Mouse (Mus musculus) hindbrain, embryonic 11.5 days (tissue): ENCODE measurements at regions not wholly inside any gene's neighbourhood (a gene's known extent, or its start where the extent isn't known, plus 50 kb on each side); places are given as distances from the start of the nearest gene placed in this dataset.

Source experiments
- ATAC-seq: fragments of 200-750 bp; cut with Nextera tagmentation; 2 replicates; pipeline ENCODE4 v1.8.0; 2017; ENCODE audit warnings: mild to moderate bottlenecking, moderate TSS enrichment, moderate library complexity; ENCODE audit not compliant: low FRiP score
- DNase-seq: peaks from one replicate; pipeline ENCODE4 v3.0.0-alpha.2; 2015; ENCODE audit warnings: low spot score
- H3K27ac ChIP-seq: fragments of 300-500 bp; sonication (generic); 2 replicates; pipeline ENCODE4 v1.5.1; 2014; ENCODE audit warnings: mild to moderate bottlenecking, low read depth, low read length
- H3K27me3 ChIP-seq: fragments of 300-500 bp; sonication (generic); 2 replicates; pipeline ENCODE4 v1.6.1; 2014; ENCODE audit warnings: mild to moderate bottlenecking, low read length, moderate library complexity, mixed read lengths; ENCODE audit not compliant: control insufficient read depth, insufficient read depth
- H3K36me3 ChIP-seq: fragments of 300-500 bp; sonication (generic); 2 replicates; pipeline ENCODE4 v1.6.1; 2014; ENCODE audit warnings: mild to moderate bottlenecking, low read length, moderate library complexity, mixed read lengths; ENCODE audit not compliant: control insufficient read depth, insufficient read depth
- H3K4me1 ChIP-seq: fragments of 300-500 bp; sonication (generic); replicated peaks from 2 replicates; pipeline ENCODE4 v1.6.1; 2014; ENCODE audit warnings: low read length, mixed read lengths; ENCODE audit not compliant: control insufficient read depth, insufficient read depth
- H3K4me2 ChIP-seq: fragments of 300-500 bp; sonication (generic); replicated peaks from 2 replicates; pipeline ENCODE4 v1.6.1; 2014; ENCODE audit warnings: mild to moderate bottlenecking, low read depth, low read length
- H3K4me3 ChIP-seq: fragments of 300-500 bp; sonication (generic); 2 replicates; pipeline ENCODE4 v1.5.1; 2014; ENCODE audit warnings: low read depth, low read length
- H3K9ac ChIP-seq: fragments of 300-500 bp; sonication (generic); 2 replicates; pipeline ENCODE4 v1.6.1; 2014; ENCODE audit warnings: low read depth, low read length
- H3K9me3 ChIP-seq: fragments of 300-500 bp; sonication (generic); 2 replicates; pipeline ENCODE4 v1.6.1; 2016; ENCODE audit warnings: low read length; ENCODE audit not compliant: control insufficient read depth
- WGBS: fragments of 180-500 bp; shearing (Covaris S2); extraction: QIAGEN DNeasy Blood & Tissue Kit; methylation state at CpG from one replicate; pipeline ENCODE4 v1.1.7; 2014; 5-methylcytosine and 5-hydroxymethylcytosine counted together

DNA sequence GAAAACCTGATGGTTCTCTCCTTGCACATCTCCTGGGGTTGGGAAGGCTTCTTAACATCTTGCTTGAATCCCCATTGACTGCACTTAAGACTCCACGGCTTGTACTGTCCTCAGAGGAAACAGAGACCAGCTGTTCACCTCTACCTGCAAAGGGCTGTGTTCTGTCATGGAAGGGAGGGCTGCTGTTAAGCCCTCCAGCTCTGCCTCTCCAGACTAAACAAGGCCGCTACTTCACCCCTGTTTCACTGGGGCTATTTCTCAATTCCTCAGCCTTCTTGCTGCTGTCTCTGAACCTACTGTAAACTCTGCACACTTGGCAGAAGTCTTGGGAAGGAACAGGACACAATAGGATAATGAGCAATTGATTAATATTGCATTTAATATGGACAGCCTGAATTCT lies 64.7 kb upstream of the BC052040 start:
- no peak for DNase-seq
- Histone ChIP-seq H3K4me2 (no peak overlapping the region), H3K4me3 (no peak overlapping the region), H3K9ac (no peak overlapping the region), H3K27me3 (no peaks in the 10 kb centered on the region), H3K4me1 (no peaks in the 10 kb centered on the region; the same call in 1 of the 2 replicates), H3K36me3 (no peaks in the 10 kb centered on the region), H3K27ac (no peak overlapping the region), H3K9me3 (no peaks in the 10 kb centered on the region)
- ATAC-seq, result no peak
- 48% methylated on average over 2 of the region's 2 CpGs for whole genome bisulfite sequencing

DNA sequence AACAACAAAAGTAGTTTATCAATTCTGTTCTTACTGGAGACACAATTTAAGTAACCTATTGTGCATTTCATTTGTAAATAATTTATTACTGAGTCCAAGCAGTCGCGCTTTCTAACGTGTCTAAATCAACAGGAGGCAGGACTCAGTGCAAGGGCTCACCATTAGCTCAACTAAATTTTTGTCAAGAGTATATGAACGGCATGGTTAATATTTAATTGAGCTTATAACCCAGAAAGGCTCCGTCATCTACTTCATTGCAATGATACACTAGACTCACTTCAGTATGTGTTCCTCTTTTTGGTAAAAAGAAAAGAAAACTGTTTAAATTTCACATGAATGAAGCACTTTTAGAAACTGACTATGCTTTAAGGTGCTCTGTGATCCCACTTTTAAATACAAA lies 61.5 kb upstream of the BC052040 start:
- ATAC-seq (no peak), DNase-seq (no peak)
- no peak overlapping the region for H3K9ac ChIP-seq
- no peaks in the 10 kb centered on the region for H3K4me1 ChIP-seq
- no peak overlapping the region for H3K4me2 ChIP-seq
- no peaks in the 10 kb centered on the region for H3K27me3 ChIP-seq
- no peaks in the 10 kb centered on the region for H3K9me3 ChIP-seq
- WGBS, result 77% methylated on average over 5 of the region's 5 CpGs
- H3K27ac ChIP-seq, result no peak overlapping the region
- no peaks in the 10 kb centered on the region for H3K36me3 ChIP-seq
- H3K4me3 ChIP-seq, result no peak overlapping the region

DNA sequence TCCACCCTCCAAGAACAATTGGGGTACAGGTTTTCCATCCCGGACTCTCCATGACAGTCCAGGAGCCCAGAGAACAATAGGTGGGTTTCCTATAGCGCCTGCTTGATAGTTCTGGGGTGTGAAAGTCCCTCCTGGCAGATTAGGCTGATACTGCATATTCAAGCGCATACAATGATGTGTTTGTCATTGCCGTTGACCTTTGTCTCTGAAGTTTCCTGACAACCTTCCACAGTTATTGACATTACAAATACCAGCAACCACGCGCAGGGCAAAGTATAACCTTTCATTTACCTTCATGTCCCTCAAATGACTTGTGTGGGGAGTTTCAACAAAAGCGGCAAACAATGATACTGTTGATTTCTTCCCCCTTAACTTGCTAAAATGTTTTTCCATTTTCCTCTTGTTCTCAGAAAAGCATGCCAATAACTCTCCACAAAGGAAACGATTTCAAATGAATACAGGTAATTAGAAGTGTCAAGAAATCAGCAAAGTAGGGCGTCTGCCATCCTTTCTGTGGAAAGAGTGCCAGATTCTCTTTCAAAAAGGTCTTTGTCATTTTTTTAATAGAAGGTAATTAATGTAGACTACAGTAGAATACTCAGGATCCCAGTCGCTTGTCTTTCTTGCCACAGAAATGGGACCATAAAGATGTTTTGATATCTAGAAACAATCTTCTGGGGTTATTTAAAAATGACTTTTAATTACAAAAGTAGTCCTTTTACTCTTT lies 60.9 kb upstream of the BC052040 start:
- DNase-seq (no peak), ATAC-seq (no peak)
- Histone ChIP-seq H3K4me3 (no peak overlapping the region), H3K36me3 (no peaks in the 10 kb centered on the region), H3K9me3 (no peaks in the 10 kb centered on the region), H3K27me3 (no peaks in the 10 kb centered on the region), H3K27ac (no peak overlapping the region), H3K9ac (no peak overlapping the region), H3K4me2 (no peak overlapping the region), H3K4me1 (no peaks in the 10 kb centered on the region)
- WGBS, result 52% methylated on average over 10 of the region's 10 CpGs

DNA sequence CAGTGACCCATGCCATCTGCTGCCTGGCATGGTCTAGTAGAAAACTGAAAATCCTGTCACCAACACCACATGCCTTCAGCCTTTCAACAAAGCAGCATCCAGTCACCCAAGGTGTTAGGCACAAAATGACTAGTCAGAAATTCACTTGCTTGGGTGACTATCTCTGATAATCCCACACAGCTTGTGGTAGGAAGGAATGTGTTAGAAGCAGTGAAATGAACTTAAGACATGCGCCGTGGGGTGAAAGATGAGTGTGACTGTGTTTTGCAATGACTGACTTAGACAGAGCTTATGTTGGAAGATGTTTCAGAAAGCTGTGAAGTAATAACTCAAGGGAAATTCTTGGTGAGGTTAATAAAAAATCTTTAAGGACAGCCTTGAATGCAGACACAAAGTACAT lies 51.6 kb upstream of the BC052040 start:
- no peaks in the 10 kb centered on the region for H3K4me1 ChIP-seq
- no peaks in the 10 kb centered on the region for H3K9me3 ChIP-seq
- DNase-seq, result no peak
- no peaks in the 10 kb centered on the region for H3K27me3 ChIP-seq
- H3K9ac ChIP-seq, result no peak overlapping the region
- no peak overlapping the region for H3K27ac ChIP-seq
- no peak overlapping the region for H3K4me2 ChIP-seq
- no peak overlapping the region for H3K4me3 ChIP-seq
- ATAC-seq, result no peak
- no peaks in the 10 kb centered on the region for H3K36me3 ChIP-seq
- 93% methylated on average over 2 of the region's 2 CpGs for WGBS
